Mouse (Mus musculus) regulatory T cell (primary cell): Measurements from ENCODE around the gene Eri3.

Experiments used
- in situ Hi-C: fragments of 300-600 bp; cut with MboI, MseI; formaldehyde crosslinking; loops from one replicate; pipeline ENCODE4 v1.15.1; 2025; ENCODE audit warnings: high pct_unique_total_duplicates

Gene Eri3

DNA sequence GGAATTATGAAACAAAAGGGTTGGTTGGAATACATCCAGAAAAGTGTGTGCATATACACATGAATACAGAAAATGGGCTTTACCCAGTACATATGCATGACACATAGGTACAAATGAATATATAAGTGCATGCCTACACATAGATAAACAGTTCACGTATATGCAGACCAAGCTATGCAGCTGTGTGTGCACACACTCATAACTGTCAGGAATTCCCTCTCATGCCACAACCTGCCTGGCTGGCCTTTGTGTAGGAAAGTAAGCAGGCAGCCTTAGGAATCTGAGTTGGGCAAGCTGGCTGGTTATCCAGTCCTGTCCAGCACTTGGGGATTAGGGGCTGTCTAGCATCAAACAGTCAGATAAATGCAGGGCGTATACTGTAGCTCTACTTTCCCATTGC is 72.9 kb downstream of the Eri3 start:
- in situ Hi-C loops, result no loop called here

DNA sequence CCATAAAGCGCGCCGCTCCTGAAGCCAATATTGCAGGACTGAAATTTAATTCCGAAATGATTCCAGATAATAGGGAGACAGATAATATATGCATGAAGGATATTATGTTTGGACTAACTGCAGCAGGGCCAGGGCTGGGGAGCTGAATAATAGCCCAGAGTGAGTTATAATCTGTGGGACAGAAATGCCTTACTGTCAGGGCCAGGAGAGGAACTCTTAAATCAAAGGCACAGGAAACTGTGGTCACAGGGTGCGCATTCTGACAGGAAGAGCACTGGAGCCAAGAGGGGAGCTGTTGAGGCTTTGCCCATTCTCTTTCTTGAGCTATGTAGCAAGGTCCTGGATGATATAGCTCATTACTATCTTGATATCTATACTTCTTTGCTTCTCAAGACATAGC is 74.5 kb downstream of the Eri3 start:
- in situ Hi-C loops, result no loop called here

DNA sequence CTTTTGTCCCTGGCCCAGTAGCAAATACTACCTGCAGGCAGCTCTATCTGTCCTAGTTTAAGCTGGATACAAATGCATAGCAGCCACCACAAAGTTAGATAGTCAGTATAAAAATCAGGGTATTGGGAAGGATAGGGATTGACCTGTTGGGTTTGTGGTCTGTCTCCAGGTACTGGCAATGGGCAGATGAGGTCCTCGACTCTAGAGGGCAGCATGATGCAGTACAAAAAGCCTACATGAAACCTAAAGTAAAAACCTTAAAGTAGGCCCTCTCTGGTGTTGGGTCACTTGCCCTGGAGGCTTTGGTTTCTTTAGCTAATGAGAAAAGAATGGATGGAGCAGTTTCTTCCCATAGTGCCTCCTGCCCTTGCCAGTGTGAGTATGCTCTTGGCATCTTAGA is 78.3 kb downstream of the Eri3 start:
- in situ Hi-C loops, result no loop called here

DNA sequence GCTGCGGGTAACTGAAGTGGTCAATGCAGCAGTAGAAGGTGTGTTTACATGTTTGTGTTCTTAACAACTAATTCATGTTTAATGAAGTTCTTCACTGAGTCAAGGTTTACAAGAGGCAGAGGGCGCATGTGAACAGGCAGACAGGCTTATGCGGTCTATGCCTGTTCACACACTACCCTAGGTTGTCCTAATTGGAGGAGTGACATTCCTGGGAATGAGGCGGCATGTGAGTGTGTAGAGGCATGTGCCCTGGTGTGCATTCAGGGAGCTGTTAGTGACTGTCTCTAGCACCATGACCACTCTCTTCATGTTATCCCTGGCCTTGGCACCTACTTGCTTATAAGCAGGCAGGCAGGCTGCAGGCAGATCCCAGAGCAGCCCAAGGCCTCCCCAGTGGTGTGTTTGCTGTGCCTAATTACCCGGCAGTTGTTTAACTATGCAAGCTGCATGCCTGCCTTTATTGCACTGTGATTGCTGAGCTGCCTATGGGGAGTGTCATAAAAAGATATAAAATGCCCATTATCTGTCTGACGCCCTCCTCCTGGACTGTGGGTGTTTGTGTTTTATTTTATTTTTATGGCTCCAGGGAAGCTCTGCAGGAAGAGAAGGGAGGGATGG is 80.0 kb downstream of the Eri3 start:
- in situ Hi-C loops, result no loop called here

DNA sequence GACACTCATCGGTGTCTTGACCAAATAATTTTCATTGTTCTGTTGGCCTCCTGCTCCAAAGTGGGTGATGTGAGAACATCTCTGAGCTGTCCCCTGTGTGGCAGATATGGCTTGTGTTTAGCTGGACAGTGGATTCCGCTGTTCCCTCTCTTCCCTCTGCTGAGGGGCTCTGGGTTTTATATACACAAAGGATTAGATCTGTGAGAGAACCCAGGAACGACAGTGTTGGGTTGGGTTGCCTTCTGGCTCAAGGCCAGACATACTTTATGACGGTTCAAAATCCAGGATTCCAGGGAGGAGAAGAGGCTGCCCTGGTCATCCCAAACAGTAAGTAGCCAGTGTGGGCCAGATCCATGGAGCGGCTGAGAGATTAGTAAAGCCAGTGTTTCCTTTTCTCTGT is 83.4 kb downstream of the Eri3 start:
- in situ Hi-C loops, result no loop called here

DNA sequence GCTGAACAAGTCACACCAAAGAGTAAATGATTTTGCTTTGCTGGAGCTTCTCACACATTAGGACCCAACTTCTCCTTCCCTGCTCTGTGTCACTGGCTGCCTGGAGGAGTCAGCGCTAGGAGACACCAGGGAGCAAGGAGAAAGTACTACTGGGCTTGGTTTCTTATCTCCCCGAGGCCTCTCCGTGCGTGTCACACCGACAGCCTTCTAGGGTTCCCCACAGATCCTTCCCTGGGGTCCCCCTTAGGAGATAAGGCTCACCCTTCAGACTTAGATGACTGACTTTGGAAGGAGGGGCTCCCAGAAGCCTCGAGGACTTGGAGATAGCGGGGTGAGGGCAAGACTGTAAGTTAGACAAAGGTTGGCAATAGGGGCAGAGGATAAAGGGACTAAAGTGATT is 84.5 kb downstream of the Eri3 start:
- in situ Hi-C loops, result no loop called here

DNA sequence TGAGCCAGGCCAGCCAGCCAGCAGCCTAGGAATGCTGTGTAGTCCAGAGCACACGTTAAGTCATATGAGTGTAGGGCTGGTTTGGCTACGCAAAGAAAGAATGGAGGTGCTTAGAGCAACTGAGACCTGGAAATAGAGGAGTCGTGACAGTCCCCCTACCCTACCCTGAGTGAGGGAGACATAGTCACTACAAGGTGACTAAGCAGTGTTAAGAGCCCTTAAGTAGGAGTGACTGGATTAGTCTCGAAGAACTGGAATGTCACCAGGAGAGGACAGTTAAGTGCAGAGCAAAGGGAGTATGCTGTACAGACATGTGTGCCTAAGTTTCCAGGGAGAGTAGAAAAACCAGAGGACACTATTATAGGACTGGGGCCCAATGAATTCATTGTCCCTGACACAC is 86.0 kb downstream of the Eri3 start:
- in situ Hi-C loops, result no loop called here

DNA sequence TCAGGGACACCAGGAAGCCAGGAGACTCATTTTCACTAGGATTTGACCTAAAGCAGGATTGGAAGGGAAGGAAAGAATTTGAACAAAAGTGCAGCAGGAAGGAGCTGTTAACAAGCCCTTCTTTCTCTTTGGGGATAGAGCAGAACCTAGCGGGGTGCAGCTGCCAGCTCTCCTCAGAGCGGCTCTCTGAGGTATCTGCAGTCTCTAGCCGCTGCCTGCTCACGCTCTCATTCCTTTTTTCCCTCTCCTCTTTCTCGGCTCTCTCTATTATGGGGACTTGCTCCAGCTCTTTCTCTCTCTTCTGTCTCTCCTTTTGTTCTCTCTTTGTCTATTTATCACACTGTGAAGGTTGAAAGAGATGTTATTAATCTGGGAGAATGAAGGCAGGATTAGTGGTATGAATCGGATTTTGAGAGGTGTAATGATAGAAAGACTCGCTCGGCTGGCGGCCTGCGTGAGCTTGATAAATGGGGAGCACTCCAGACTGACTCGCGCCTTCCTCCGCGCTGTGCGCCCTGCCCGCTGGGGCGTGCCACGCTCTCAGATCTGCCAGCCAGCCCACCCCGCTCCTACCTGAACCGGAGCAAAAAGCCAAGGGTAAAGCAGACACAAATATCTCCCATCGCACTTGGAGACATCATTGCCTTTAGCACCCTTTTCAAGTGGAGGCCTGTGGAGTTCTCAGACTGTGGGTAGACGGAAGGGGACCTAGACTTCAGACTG is 86.9 kb downstream of the Eri3 start:
- in situ Hi-C loops, result no loop called here

DNA sequence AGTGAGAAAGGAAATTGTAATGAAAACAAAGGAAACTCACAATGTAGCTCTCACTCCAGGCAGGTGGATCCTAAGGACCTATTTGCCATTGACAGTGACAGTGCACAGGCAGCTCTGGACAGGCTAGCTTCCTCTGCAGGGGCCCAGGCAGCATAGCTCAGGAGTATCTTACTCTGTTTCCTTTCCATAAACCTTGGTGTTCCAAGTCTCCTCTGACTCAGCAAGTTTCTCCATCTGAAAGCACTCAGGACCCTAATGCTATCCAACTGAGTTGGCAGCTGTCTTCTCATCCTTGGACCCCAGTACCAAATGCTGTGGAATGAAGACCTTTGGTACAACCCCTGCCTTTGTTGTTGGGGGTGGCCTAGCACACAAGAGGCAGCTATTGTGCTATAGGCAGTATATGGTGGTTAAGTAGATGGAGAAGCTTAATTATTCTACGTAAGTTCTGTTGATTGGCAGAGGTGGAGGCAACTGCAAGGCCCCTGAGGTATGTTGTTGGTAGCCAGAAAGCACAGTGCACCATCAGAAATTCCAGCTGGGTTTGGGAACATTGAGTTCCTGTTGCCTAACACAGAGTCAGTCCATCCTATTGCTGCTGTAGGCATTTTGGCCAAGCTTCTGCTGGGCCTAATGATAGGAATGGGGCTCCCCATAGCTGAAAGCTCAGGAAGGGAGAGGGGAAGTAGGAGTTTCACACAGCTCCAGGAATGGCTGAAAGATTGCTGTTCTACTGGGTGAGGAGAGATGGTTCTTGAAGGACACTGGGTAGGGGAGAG is 90.9 kb downstream of the Eri3 start:
- in situ Hi-C loops, result no loop called here

DNA sequence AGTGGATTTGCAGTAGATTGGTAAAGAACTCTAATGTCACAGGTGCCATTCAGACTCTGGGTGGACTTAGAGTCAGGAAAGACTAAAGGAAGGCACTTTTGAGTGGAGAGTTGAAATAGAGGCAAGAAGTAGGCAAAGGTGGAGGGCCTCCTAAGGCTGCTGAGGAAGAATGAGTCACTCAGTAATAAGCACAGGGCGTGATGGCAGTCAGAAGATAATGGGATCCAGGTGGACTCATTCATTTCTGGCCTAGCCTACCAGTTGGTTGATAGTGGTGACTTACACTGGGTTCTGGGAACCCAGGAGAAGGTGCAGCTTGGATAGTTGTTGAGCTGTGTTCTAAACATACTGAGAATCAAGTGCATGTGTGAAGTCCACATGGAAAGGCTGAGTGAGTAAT is 91.6 kb downstream of the Eri3 start:
- in situ Hi-C loops, result no loop called here

DNA sequence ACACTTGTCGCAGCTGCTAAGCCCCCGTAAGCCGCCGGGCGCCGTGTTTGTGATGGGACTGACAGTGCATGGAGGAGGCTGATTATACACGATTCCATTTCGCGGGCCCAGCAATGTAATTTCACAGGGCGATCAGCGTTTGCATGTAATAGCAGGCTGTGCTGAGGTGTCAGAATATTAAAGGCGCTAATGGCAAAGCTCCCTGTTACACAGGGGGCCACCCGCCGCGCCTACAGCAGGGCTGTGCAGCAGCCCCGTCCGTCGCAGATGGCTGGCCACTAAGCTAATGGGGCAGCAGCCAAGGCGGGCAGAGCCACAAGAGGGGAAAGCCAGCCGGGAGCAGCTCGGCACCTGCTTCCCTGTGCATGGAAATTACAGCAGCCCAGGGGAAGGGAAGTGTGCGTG is 94.9 kb downstream of the Eri3 start:
- in situ Hi-C loops, result no loop called here

DNA sequence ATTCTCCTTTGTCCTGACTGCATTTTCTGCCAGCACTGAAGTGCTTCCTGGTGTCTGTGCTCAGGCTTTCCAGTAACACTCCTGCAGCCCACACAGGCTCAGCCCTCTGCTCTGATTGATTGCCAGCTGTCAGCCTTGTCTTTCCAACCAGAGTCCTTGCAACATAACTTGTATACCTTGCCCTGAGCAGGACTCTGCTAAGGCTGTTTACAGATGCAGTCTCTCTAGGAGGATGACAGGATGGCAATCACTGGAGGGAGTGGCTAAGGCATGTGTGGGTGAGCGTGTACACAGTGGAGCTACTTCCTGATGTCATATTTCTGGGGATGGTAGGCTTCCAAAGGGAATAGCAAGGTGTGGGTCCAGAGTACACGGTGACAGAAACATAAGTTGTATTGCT is 95.7 kb downstream of the Eri3 start:
- in situ Hi-C loops, result no loop called here

DNA sequence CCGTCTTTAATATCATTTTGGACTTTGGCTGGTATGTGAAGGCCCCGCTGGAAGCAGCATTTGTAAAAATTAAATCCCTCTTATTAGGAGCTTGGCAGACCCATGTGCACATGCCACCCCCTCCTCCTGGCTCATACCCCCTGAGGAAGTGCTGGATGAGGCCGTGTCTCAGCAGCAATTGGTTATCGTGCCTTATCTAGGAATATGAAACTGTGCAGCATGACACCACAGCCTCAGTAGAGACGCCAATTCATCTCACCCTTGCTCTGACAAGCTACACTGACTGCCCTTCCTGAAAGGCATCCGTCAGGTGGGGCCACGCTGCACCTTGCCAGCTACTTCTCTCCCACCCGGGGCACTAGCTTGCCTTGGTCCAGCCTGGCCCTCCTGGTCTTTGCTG is 96.3 kb downstream of the Eri3 start:
- in situ Hi-C loops, result no loop called here

DNA sequence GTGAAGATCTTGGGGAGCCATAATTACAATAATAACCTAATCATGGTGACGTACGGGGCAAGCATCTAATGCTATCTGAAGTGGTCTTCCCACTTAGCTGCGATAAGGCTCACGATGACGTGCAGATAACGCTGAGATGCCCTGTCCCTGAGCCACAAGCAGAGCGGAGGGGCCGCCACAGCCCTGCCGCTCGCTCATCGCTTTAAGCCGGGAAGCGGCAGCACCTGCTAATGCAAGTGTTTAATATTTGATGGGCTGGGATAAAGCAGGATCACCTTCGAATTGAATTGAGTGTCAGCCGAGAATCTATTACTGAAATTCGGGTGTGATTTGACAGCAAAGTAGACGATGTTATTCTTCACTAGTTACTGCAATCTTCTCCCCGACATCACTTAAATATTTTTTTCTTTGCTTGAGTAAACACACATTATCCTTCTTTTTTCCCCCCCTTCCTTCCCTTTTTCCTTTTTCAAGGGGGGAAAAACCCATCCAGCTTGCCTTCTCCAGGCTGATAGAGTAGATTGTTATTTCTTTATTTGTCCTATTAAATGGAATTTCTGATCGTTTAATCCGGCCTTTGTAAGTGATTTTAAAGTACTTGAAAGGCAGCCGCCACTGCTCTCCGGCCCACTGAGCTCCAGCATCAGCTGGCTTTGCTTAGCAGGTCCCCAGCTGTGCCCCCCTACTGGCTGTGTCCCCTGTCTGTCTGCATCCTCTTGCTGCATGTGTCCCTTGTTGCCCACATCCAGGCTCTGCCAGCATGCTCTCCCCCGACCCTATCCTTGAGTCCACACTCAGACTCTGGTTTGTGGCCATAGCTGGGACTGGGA is 97.0 kb downstream of the Eri3 start:
- in situ Hi-C loops, result no loop called here

DNA sequence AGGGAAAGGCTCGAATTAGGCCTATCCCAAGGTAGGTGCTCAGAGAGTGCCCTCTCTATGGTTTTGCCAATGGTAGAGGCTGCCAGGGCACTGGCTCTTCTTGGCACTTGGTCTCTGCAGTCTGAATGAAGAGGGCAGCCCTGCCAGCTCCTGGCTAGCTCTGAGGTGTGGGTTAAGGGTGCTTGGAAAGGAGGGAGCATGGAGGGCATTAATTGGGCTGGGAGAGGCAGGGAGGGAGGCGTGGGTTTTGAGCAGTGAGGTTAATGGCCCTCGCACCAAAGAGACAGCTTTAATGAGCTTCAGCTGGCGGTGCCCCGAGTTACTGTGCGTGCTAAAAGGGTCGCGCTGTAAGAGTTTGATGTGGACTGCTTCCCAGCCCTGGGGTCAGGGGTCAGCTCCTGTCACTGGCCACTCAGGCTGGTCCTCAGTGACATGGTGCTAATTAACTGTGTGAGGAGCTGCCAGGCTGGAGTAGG is 101.5 kb downstream of the Eri3 start:
- in situ Hi-C loops, result no loop called here

DNA sequence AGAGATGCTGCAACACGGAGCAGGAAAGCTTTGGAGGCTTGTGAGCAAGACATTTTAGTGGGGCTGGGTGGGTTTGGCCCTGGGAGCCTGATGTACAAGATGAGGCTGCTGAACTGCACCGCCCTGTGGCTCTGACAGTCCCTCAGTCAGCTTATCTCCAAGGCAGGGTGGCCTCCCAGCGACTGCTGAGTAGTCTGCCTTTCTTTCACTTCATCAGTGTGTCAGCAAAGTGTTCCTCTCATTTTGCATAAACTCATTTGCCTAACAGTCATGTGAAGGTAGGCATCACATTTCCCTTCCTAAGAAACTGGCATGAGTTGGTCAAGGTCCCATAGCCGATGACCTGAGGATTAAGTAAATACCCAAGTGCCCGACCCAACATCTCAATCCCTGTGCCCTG is 102.6 kb downstream of the Eri3 start:
- in situ Hi-C loops, result no loop called here

DNA sequence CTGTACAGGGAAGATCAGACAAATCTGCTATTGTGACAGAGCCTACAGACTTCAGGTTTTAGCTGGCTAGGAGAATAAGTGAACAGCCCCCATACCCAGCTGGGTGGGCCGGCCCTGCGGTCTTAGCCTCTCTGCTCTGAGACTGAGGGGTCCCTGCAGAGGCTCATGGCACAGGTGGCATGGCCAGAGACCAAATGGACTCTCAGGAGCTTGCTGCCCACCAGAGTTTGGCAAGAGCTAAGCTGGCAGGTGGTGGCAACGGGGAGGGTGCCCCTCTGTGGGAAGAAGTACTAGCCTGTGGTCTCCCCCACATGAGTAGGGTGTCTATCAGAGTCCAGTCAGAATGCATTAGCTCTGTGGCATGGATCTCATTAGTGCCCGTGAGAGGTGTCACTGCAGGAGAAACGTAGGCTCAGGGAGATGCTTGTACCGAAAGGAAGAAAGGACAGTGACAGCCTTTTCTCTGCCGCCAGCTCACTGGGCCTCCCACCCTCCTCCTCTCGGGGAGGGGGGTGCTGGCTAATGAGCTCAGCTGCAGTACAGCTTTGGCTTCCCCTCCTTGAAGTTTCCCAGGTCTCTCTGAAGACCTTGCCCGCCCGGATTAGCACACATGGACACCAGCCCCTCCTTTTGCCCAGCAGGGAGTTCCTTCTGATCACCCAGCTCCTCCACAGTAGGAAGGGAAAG is 104.0 kb downstream of the Eri3 start:
- in situ Hi-C loops, result no loop called here

DNA sequence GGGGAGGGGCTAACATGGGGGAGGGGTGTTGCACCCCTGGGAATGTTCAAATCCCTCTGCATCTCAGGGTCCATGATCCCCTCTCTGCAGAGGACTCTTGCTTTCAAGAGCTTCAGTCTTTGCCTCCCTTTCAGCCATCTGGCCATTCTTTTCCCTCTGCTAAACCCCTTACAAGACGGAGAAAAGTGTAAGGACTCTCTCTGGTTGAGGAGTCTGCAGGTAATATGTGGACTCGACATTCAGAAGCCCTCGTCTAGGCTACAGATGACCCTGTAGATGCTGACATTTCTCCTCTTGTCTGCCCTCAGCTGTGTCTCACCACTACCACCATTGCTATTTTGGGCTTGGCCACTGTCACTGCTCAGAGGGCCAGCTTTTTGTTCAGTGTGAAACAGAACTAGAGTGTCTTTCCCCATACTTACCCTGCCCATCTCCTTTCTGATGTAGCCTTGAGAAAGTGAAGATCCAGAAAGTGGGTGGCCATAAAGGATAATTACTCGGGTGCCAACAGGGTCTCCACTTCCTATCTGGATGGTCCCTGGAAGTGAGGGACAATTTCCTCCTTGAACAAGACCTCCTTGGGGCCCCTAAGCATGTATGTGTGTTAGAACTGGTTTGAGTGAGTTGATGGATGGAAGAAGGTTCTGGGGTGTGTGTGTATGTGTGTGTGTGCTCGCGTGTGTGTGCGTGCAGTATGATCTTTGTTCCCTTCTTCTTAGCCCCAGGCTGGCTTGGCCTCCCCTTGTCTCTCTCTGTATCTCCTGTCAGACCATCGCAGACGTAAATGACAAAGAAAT is 104.7 kb downstream of the Eri3 start:
- in situ Hi-C loops, result no loop called here

DNA sequence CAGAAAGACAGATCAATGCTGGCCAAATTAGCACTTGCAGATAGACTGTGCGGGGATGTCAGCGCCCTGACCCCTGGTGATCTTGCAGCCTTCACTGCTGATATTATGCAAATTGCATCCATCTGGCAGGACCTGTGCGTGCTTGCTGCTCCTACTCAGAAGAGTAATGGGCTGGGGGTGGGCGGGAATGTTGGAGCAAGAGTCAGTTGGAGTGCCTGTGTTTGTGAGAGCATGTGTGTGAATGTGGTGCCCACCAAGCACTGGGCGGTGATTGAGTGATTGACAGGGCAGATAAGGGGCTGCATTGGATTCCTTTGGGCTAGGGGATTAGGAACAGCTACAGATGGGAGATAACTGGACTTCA is 105.3 kb downstream of the Eri3 start:
- in situ Hi-C loops, result no loop called here

DNA sequence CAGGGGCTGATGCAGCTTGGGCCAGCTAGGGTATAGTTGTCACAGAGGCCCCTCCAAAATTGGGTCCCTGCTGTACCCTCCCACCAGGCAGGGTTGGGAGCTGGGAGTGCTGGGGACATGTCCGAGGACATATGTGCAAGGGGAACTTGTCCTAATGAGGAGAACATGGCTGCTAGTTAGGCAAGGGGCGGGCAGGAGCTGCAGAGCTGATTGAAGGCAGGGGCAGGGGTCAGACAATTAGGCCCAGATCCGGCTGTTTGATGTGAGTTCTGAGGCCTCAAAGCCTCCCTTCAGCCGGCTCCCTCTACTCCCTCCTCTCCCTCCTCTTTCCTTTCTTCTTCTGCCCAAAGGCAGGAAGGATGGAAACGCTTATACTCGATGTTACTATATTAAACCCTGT is 106.8 kb downstream of the Eri3 start:
- in situ Hi-C loops, result no loop called here

DNA sequence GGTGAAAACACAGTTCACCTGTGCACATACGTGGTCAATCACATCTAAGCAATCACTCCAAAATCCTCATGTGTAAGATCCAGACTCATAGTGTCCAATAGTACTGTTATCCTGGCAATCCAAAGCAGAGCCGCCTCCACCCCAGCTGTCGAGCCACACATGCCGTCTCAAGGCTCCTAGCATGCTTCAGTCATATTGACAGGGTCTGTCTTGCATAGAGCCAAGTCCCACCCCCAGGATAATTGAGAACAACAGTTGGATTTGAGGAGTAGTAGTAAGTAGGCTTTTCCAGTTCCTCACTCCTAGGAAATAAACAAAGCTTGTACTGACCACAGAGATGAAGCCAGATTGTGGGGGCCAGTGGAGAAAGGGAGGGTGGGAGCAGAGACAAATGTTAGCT is 107.5 kb downstream of the Eri3 start:
- in situ Hi-C loops, result no loop called here
